Mouse (Mus musculus) cortical plate, adult 2 months (tissue): ENCODE results near the gene Pcyt2.

Source experiments
- CTCF ChIP-seq: fragments of 200-500 bp; IDR thresholded peaks from 2 replicates; pipeline ENCODE4 v1.5.1; 2011; ENCODE audit warnings: mild to moderate bottlenecking, control low read depth, low read length; ENCODE audit not compliant: insufficient read depth; ENCODE audit errors: extremely low read depth
- POLR2A ChIP-seq: fragments of 200-500 bp; IDR thresholded peaks from 2 replicates; pipeline ENCODE4 v1.6.1; 2011; ENCODE audit warnings: mild to moderate bottlenecking, low read length, control low read depth; ENCODE audit not compliant: insufficient read depth; ENCODE audit errors: extremely low read depth

- TF ChIP-seq POLR2A: no peak
- TF ChIP-seq CTCF: no peak
Measured at GRCm38 (mm10) chr11:120565114-120565513, 52.6 kb downstream of the Pcyt2 start.
